Mouse (Mus musculus): ENCODE results near the gene Asb3. TPM values are rescaled to one million over a fixed set of nuclear protein-coding genes. Genes with fewer than 3 reads are reported as not detected.

Gene Asb3
- 37.4 TPM for polyA plus RNA-seq (2017; shearing (Covaris generic))

GRCm38 (mm10) chr11:30885171-30885871 is at the start of gene Asb3, which contains the start of gene Gpr75:
Gene Asb3 (plus strand): TSS chr11:30885416.
Gene Gpr75 (plus strand): TSS chr11:30885358.

GRCm38 (mm10) chr11:30954279-30954725 is 69.1 kb downstream of the Asb3 start, which contains the start of gene Erlec1:
Gene Erlec1 (minus strand): TSS chr11:30954335.

DNA sequence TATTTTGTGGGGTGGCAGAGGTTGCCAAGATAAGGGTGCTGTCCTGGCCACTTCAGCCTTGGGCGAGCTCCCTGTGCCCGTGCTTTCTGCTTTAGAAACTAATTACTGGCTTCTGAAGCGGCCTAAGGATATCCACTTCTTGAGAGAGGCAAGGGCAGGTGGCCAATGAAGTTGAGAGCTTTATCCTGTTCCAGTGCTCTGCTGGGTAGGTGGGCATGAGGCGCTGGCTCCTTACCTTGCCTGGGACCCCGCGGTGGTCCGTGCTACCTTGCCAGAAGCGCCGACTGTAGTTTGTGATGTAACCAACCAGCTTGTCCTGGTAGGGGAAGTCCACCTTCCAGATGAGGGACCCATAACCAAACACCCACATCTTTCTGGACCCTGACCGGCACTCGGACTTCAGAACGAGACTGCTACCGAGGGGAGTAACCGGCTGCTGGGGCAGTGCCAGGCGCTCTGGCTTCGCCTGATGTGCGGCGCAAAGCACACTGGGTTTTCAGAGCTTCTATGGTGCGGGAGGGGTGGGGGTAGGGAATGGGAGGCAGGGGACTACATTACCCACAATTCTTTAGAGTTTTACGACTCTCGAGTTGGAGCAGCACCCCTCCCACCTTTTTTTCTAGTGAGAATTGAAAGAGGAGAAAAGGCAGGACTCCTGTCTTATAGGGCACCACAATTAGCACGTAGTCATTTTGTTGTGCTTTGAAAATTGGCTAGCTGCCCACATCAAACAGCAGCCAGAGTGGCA is 100.8 kb downstream of the Asb3 start, which contains the start of gene Chac2:
Chac2 (minus strand) TSS at position 474 of the 748 bp plus-strand sequence.

Other genes with a start within 250 kb of the Asb3 start
- 2.6 TPM for gene Acyp2, start 235.8 kb upstream of the Asb3 start, polyA plus RNA-seq (2017; shearing (Covaris generic))
- gene Psme4, start 113.7 kb upstream of the Asb3 start, polyA plus RNA-seq (2017; shearing (Covaris generic)), result 21.5 TPM
- not detected for gene Gpr75, start 58 bp upstream of the Asb3 start, polyA plus RNA-seq (2017; shearing (Covaris generic))
- gene Erlec1, start 68.9 kb downstream of the Asb3 start, polyA plus RNA-seq (2017; shearing (Covaris generic)), result 7.7 TPM
- gene Chac2, start 100.9 kb downstream of the Asb3 start, polyA plus RNA-seq (2017; shearing (Covaris generic)), result 7.2 TPM